Mouse (Mus musculus) megakaryocyte, embryonic 14.5 days (primary cell): ENCODE data around the gene Rpl19.

Source experiments
- FLI1 ChIP-seq: IDR thresholded peaks from 2 replicates; pipeline ENCODE4 v1.6.1; 2012; ENCODE audit warnings: low read length, inconsistent platforms, mixed read lengths
- GATA1 ChIP-seq: IDR thresholded peaks from 3 replicates; pipeline ENCODE4 v1.6.1; 2012; ENCODE audit warnings: mixed read lengths, low read length, inconsistent platforms, borderline replicate concordance

GRCm38 (mm10) chr11:98049672-98050519 is 23.4 kb downstream of the Rpl19 start:
- TF ChIP-seq FLI1 (no peak), GATA1 (no peak)
